Mouse (Mus musculus) olfactory bulb, adult 2 months (tissue): ENCODE measurements around the gene Ets1.

Source experiments
- CTCF ChIP-seq: fragments of 200-500 bp; IDR thresholded peaks from 2 replicates; pipeline ENCODE4 v1.5.1; 2012; ENCODE audit warnings: low read depth, mild to moderate bottlenecking, low read length, moderate library complexity; ENCODE audit not compliant: insufficient read depth
- POLR2A ChIP-seq: fragments of 200-500 bp; IDR thresholded peaks from 2 replicates; pipeline ENCODE4 v1.6.1; 2012; ENCODE audit warnings: mild to moderate bottlenecking, low read depth, low read length, moderate library complexity; ENCODE audit not compliant: insufficient read depth

GRCm38 (mm10) chr9:32645475-32645874 lies 9.5 kb downstream of the Ets1 start:
- TF ChIP-seq POLR2A (no peak), CTCF (no peak)
